Mouse (Mus musculus) liver, postnatal 0 days (tissue): Measurements from ENCODE around the gene Bcl2l13. TPM values are rescaled to one million over a fixed set of nuclear protein-coding genes. Genes with fewer than 3 reads are reported as not detected.
"Not testable (repeated sequence)": the region's sequence is repeated elsewhere in the genome, so short reads cannot be mapped to it uniquely, and the experiment has no call there.

Source experiments
- ATAC-seq: fragments of 200-750 bp; cut with Nextera tagmentation; 2 replicates; pipeline ENCODE4 v1.8.0; 2017; ENCODE audit warnings: mild to moderate bottlenecking, moderate library complexity
- DNase-seq: peaks from one replicate; pipeline ENCODE4 v3.0.0-alpha.2; 2016
- H3K27ac ChIP-seq: fragments of 300-500 bp; sonication (generic); 2 replicates; pipeline ENCODE4 v1.5.1; 2014; ENCODE audit warnings: antibody characterized with exemption, moderate library complexity, mild to moderate bottlenecking, low read depth
- H3K27me3 ChIP-seq: fragments of 300-500 bp; sonication (generic); 2 replicates; pipeline ENCODE4 v1.6.1; 2014; ENCODE audit warnings: low read length, control low read depth, mixed read lengths; ENCODE audit not compliant: insufficient read depth
- H3K36me3 ChIP-seq: fragments of 300-500 bp; sonication (generic); replicated peaks from 2 replicates; pipeline ENCODE4 v1.6.1; 2014; ENCODE audit warnings: mild to moderate bottlenecking, control low read depth, low read length, moderate library complexity, mixed read lengths; ENCODE audit not compliant: insufficient read depth
- H3K4me1 ChIP-seq: fragments of 300-500 bp; sonication (generic); 2 replicates; pipeline ENCODE4 v1.6.1; 2014; ENCODE audit warnings: antibody characterized with exemption, mild to moderate bottlenecking, control low read depth; ENCODE audit not compliant: insufficient read depth
- H3K4me2 ChIP-seq: fragments of 300-500 bp; sonication (generic); 2 replicates; pipeline ENCODE4 v1.6.1; 2014; ENCODE audit warnings: low read depth, mild to moderate bottlenecking, low read length, moderate library complexity, mixed read lengths
- H3K4me3 ChIP-seq: fragments of 300-500 bp; sonication (generic); 2 replicates; pipeline ENCODE4 v1.5.1; 2014; ENCODE audit warnings: low read depth, low read length
- H3K9ac ChIP-seq: fragments of 300-500 bp; sonication (generic); replicated peaks from 2 replicates; pipeline ENCODE4 v1.6.1; 2014; ENCODE audit warnings: mild to moderate bottlenecking, moderate library complexity
- H3K9me3 ChIP-seq: fragments of 300-500 bp; sonication (generic); 2 replicates; pipeline ENCODE4 v1.6.1; 2016; ENCODE audit warnings: mild to moderate bottlenecking, control low read depth, low read length, mixed read lengths
- CTCF ChIP-seq: sonication (generic); IDR thresholded peaks from 2 replicates; pipeline ENCODE4 v1.5.1; 2016; ENCODE audit warnings: antibody characterized with exemption, low read depth
- EP300 ChIP-seq: IDR thresholded peaks from 2 replicates; pipeline ENCODE4 v1.6.1; 2016; ENCODE audit warnings: antibody characterized with exemption, low read depth, mild to moderate bottlenecking
- whole genome bisulfite sequencing: fragments of 180-500 bp; shearing (Covaris S2); extraction: QIAGEN DNeasy Blood & Tissue Kit; methylation state at CpG from one replicate; pipeline ENCODE4 v1.1.7; 2014; ENCODE audit not compliant: insufficient replicate concordance; 5-methylcytosine and 5-hydroxymethylcytosine counted together
- polyA plus RNA-seq: library from polyadenylated mRNA; unstranded; fragments of >200 nt; fragmentation: Nextera tagmentation; extraction: Ambion mirVana; gene quantifications from 2 replicates; pipeline ENCODE4 v1.2.1, GENCODE M21; 2015

Bcl2l13 gene
- polyA plus RNA-seq, 1 experiment from 2014 or later: 18.4 TPM

DNA sequence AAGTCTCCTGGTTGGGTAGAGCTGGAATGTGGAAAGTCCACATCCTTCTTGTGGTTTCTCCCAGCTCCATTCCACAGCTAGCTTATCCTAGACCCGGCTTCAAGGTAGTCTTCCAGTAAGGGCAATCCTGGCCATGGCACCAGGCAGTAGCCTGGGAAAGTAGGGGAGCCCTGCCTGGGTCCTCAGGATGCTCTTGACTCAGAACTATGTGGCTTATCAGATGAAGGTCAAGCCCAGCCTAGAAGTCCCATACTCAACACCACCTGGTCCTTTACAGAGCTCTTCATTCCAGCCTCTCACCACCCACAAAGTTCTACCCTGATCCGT is 79.6 kb downstream of the Bcl2l13 start:
- H3K9ac ChIP-seq: peak overlapping the region; percentile 83; the same call in 1 of the 2 replicates
- H3K27me3 ChIP-seq: no peaks in the 10 kb centered on the region
- peaks cover 61% of the 10 kb centered on the region for H3K4me1 ChIP-seq
- 8% methylated on average over 2 of the region's 2 CpGs for WGBS
- DNase-seq: no peak
- no peak for ATAC-seq
- TF ChIP-seq CTCF (no peak), EP300 (no peak)
- peak overlapping the region; percentile 71 for H3K27ac ChIP-seq
- H3K4me2 ChIP-seq: peak overlapping the region; percentile 99
- H3K36me3 ChIP-seq: no peaks in the 10 kb centered on the region; the same call in 1 of the 2 replicates
- H3K9me3 ChIP-seq: no peaks in the 10 kb centered on the region
- H3K4me3 ChIP-seq: peak overlapping the region; percentile 79

DNA sequence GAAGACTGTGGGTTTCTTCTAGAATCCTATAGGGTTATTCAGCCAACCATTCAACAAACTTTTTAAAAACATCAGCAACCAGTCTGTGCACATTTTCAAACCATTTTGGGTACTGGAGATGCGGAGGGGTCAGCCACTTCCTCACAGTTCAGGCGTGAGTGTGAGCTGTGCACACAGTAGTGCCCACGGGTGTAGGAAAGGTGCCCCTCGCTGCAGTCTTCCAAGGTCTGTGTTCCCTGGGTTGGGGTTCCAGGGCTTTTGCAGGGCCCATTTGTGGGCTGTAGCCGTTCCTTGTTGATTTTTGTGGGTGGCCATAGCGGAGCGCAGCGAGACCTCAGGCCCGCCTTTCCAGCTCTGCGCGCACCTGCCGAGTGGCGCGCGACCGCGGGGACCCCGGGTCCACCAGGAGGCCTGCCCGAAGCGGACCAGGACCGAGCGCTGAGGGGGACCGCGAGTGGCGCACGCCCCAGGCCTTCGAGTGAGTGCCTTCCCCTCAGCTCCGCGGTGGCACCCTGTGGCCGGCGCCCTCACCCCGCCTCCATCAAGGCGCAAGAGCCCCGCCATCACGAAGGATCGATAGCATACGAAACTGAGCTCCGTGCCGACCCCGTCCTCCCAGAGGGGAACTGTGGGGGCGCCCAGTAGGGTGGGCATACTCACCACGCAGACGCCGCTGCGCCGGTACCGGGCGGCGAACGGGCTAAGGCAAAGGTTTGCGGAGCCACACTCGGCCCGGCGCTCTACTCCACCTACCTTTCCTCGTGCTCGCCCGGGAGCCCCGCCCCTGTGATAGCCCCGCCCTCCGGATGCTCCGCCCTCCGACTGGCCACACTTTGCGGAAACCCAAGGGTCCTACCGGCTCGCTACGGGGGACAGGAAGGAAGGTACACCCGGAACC is 80.3 kb downstream of the Bcl2l13 start, which contains the start of gene Bid:
Gene Bid, minus strand, starts transcription at position 780 of the 898 bp plus-strand sequence.
- H3K36me3 ChIP-seq: no peaks in the 10 kb centered on the region
- peak within 1 kb of the TSS; percentile 83 for H3K9ac ChIP-seq
- H3K9me3 ChIP-seq: no peaks in the 10 kb centered on the region
- H3K27me3 ChIP-seq: no peaks in the 10 kb centered on the region
- DNase-seq (peak; percentile 97), ATAC-seq (peak; percentile 86)
- WGBS: under 1% methylated on average over 56 of the region's 67 CpGs
- H3K4me2 ChIP-seq: peak within 1 kb of the TSS; percentile 99
- H3K4me1 ChIP-seq: peaks cover 54% of the 10 kb centered on the region
- H3K4me3 ChIP-seq: peak within 1 kb of the TSS; percentile 79
- H3K27ac ChIP-seq: peak within 1 kb of the TSS; percentile 79
- TF ChIP-seq CTCF: no peak
- TF ChIP-seq EP300: no peak

DNA sequence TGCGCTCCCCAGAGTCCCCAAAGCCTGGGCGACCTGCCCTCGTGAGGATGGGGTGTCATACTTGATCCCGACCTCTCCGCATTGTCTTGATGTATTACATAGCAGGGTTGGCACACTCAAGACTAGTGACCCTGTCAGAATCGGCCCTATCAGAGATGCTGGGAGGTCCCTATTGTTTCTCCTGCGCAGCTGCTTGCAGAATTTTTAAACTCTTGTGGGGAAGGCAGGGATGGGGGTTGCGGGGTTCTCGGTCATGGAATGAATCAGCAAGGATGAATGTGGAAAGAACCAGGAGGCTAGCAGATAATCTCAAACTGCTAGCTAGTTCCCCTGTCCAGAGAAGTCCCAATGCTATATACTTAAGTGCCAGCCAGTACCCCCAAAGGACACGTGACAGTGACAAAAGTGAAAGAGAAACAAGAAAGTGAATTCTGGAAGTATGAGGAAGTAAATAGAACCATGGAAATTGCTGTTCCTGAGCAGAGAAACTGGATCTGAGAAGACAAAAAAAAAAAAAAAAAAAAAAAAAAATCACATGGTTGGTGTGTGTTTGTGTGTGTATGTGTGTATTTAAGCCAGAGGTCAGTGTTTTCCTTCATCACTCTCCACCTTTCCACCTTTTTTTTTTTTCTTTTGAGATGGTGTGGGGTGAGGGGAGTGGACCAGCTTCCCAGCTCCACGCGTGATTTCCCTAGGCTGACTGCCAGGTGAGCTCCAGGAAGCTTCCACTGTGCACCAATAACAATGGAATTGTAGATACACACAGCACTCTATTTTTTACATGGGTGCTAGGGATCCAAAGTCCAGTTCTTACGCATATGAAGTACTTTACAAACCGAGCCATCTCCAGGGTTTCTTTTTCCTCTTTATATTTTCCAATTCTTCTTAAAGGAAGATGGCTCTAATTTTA is 81.2 kb downstream of the Bcl2l13 start:
- H3K27ac ChIP-seq: peak overlapping the region; percentile 79
- peak; percentile 58 for ATAC-seq

DNA sequence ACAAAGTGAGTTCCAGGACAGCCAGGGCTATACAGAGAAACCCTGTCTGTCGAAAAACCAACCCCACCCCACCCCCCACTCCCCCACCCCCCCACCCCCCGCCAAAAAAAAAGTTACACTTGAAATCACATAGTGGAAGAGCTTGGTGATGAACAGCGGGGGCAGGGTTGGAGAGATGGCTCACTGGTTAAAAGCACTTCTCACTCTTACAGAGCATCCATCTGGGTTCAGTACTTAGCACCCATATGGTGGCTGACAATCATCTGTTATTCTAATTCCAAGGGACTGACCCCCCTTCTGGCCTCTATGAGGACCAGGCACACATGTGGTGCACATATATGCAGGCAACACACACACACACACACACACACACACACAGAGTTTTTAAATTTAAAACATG is 82.0 kb downstream of the Bcl2l13 start:
- Histone ChIP-seq H3K27ac (peak overlapping the region; percentile 23; the same call in 1 of the 2 replicates), H3K9ac (no peak overlapping the region), H3K9me3 (no peaks in the 10 kb centered on the region), H3K4me1 (peaks cover 37% of the 10 kb centered on the region), H3K36me3 (no peaks in the 10 kb centered on the region), H3K4me3 (no peak overlapping the region), H3K27me3 (no peaks in the 10 kb centered on the region), H3K4me2 (no peak overlapping the region)
- 52% methylated on average over 3 of the region's 3 CpGs for WGBS
- DNase-seq (no peak), ATAC-seq (no peak)
- TF ChIP-seq EP300 (no peak), CTCF (no peak)

More for the DNA sequence above, 81.2 kb downstream of the Bcl2l13 start:
- WGBS: 21% methylated on average over 9 of the region's 14 CpGs
- DNase-seq, H3K9me3 ChIP-seq, H3K36me3 ChIP-seq, H3K27me3 ChIP-seq: not testable (repeated sequence)
- Histone ChIP-seq H3K4me2 (peak overlapping the region; percentile 99), H3K4me1 (peaks cover 45% of the 10 kb centered on the region), H3K9ac (peak overlapping the region; percentile 83), H3K4me3 (peak overlapping the region; percentile 79)

DNA sequence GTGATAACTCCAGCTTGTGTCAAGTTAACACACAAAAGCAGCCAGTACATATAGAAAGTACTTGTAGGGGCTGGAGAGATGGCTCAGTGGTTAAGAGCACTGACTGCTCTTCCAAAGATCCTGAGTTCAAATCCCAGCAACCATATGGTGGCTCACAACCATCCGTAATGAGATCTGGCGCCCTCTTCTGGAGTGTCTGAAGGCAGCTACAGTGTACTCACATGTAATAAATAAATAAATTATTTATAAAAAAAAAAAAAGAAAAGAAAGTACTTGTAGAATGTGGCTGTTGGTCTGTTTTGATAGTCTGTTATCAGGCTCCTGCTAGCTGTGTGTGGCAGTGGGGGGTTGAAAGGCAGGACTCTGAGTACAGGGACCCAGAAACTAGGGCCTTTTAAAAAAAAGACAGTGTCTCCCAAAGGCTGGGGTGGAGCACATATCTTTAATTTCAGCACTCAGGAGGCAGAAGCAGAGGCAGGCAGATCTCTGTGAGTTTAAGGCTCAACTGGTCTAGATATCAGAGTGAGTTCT is 88.8 kb downstream of the Bcl2l13 start:
- WGBS: 79% methylated on average over 2 of the region's 2 CpGs
- not testable (repeated sequence) for H3K27me3 ChIP-seq, H3K4me3 ChIP-seq, H3K27ac ChIP-seq, H3K4me2 ChIP-seq, DNase-seq, H3K4me1 ChIP-seq, H3K9ac ChIP-seq, H3K9me3 ChIP-seq, H3K36me3 ChIP-seq
- peak; percentile 29; the same call in 1 of the 2 replicates for ATAC-seq
- peak; percentile 32 for TF ChIP-seq CTCF

DNA sequence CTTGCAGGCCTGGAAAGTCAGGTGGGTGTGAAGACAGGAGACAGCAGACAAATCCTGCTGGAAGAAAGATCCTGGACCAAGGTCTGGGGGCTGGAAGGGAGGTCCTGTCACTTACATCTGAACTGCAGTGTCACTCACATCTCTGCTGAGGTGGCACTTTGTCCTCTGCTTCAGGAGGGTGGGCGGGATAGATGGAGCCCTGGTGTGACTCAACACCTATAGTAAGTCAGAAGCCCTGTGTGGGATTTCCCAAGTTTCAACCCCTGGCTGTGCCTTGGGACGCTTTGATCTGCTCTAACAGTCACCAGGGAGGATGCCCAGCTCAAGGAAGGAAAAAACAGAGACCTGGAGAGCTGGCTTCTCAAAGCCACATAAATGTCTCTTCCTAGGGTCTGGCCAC is 90.9 kb downstream of the Bcl2l13 start:
- Histone ChIP-seq H3K9ac (no peak overlapping the region), H3K4me3 (no peak overlapping the region), H3K4me1 (peaks cover 5% of the 10 kb centered on the region), H3K27me3 (no peaks in the 10 kb centered on the region), H3K4me2 (no peak overlapping the region), H3K27ac (no peak overlapping the region), H3K36me3 (0 out of 2 replicates have a peak, but pooled peaks cover 2% of the 10 kb centered on the region), H3K9me3 (no peaks in the 10 kb centered on the region)
- TF ChIP-seq EP300 (no peak), CTCF (no peak)
- ATAC-seq (peak; percentile 54), DNase-seq (no peak)
- 52% methylated on average over 2 of the region's 2 CpGs for WGBS
